Mouse (Mus musculus): Measurements from ENCODE around the gene Traf5. TPM values are rescaled to one million over a fixed set of nuclear protein-coding genes. Genes with fewer than 3 reads are reported as not detected.

Gene Traf5
- polyA plus RNA-seq (2012): 1.0 and 1.2 TPM in 2 replicates

DNA sequence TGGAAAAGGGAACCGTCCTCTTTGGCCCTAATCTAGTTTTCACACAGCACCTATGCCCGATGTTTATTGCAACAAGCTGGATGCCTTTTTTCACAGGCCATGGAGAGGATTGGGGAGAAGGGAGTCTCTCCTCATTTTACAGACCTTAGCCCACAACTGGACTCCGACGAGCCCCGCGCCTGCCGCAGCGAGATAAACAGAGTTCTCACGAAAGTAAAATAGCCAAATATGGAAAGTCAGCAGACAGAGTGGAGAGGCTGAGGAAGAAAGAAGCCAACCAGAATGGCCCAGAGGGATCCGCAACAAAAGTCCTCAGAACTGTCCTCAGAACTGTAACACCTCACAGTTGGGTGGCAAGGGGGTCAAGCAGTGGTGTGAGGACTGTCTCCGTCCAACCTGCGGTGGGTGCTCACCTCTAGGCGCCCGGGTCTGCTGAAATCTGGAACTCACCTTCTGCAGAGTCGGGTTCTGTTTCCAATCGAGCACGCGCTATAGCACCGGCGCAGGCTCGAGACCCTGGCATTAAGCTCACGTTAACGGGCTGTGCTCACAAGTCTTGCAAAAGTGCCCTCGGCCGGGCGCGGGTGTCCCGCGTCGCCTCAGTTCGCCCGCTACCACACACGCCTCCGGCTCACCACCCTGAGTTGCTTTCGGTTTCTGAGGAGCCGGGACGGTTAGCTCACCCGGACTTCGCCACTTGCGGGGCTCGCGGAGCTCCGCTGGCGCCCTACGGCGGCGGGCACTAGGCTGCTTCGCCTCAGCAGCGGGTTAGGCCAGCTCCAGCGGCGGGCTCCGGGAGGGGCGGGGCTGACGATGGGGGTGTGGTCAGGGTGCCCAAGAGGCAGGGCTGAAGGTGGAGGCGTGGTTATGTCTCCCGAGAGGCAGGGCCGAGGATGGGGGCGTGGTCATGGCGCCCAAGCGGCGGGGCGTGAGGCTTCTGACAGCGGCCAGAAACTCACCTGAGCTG is at the start of gene Traf5:
Gene Traf5, minus strand, starts transcription at position 754 of the 967 bp plus-strand sequence.
- no peak for TF ChIP-seq GATA1 (IDR thresholded peaks at IDR 0.05; ENCODE audit: low read length)

DNA sequence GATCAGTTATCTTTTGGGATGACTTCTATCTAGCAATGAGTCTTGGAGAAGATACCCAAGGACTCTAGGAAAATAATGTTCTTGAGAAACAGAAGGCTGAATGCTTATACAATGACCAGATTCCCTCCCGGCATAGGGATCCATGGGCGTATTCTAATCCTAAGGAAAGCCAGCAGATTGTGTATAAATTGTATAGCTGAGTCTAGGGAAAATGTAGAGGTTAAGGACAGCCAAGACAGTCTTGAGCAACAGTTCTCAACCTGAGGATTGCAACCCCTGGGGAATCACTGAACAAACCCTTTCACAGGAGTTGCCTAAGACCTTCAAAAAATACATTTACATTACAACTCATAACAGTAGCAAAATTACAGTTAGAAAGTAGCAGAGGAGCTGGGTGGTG is 48.0 kb upstream of the Traf5 start:
- TF ChIP-seq GATA1 (IDR thresholded peaks at IDR 0.05; ENCODE audit: low read length): no peak

DNA sequence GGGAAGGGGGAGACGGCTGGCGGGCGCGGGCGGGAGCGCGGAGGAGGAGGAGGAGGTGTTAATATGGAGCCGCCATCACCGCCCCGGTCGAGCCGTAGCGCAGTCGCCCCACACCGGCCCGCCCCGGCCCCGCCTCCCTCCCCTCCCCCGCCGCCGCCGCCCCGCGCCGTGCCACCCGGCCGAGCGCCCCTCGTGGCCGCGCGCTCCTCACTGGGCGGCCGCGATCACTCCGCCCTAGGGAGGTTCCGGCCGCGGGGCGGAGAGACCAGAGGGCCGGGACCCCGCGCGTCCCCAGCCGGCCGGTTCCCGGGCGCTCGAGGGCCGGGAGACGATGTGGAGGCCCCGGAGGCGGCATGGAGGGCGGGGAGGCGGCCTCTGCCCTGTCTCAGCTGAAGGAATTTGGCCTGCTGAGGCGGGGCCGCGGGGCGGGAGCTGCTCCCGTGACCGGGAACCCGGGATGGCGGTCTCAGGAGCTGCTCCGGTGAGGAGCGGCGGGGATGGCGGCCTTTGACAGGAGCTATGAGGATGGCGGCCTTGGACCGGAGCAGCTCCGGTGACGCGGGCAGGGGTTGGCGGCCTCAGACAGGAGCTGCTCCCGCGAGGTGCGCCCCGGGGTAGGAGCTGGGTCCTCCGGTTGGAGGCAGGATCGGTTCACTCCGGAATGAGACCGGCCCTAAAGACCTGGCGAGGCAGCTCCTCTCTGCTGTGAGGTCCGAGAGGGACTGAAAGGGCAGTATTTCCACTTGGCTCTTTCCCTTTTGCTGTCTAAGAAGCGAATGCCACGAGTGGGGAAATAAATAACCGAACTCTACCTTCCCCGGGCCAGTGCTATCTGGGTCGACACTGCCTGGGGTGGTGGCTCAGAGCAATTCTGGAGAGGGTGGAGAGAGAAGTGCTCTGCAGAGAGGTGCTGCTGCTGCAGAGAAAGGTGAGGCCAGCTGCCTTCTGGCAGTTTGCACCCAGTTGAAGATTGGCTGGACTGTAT is 45.9 kb upstream of the Traf5 start, which contains the start of gene Rcor3:
Gene Rcor3, minus strand, starts transcription at position 137 of the 985 bp plus-strand sequence.
- no peak for TF ChIP-seq GATA1 (IDR thresholded peaks at IDR 0.05; ENCODE audit: low read length)

GRCm38 (mm10) chr1:192137291-192137925 is 45.0 kb upstream of the Traf5 start:
- TF ChIP-seq GATA1 (IDR thresholded peaks at IDR 0.05; ENCODE audit: low read length): no peak

- TF ChIP-seq GATA1 (IDR thresholded peaks at IDR 0.05; ENCODE audit: low read length): no peak
These were observed 44.4 kb upstream of the Traf5 start for GRCm38 (mm10) chr1:192136561-192137290.

DNA sequence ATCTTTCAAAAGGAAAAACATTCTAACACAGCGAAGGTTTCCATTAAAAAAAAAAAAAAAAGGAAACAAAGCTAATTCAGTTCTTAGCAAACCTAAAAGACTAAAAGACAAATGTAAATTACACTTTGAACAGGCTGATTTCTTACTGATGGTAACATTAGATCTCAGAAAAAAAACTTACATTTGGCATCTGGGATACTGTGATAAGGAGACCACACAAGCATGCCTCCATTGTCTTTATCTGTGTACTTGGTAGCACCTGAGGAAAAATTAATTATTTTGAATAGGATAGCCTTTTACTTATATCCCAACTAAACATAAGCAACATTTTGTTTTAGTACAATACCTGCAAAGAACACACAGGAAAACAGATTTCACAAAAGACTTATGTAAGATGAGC is 37.8 kb upstream of the Traf5 start:
- no peak for TF ChIP-seq GATA1 (IDR thresholded peaks at IDR 0.05; ENCODE audit: low read length)

GRCm38 (mm10) chr1:192128343-192128742 is 36.0 kb upstream of the Traf5 start:
- TF ChIP-seq GATA1 (IDR thresholded peaks at IDR 0.05; ENCODE audit: low read length): peak; percentile 75

GRCm38 (mm10) chr1:192125761-192126160 is 33.4 kb upstream of the Traf5 start:
- TF ChIP-seq GATA1 (IDR thresholded peaks at IDR 0.05; ENCODE audit: low read length): no peak

DNA sequence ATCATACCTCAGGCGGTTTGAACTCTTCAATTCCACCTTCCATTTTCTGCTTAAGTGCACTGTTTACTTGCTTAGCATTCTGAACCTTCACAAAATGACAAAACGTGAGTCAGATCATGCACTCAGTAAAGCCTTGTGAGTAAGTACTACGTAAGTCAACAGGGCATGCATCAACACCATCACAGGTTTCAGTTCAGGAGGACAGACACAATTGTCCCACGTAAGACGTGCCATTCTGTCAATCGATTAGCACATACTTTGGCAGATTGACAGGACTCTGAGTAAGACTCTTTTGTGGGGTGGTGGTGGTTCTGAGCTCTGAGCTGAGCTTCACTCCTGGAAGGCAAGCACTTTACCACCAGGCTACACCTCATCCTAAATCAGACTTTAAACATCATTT is 23.9 kb upstream of the Traf5 start:
- TF ChIP-seq GATA1 (IDR thresholded peaks at IDR 0.05; ENCODE audit: low read length): no peak

DNA sequence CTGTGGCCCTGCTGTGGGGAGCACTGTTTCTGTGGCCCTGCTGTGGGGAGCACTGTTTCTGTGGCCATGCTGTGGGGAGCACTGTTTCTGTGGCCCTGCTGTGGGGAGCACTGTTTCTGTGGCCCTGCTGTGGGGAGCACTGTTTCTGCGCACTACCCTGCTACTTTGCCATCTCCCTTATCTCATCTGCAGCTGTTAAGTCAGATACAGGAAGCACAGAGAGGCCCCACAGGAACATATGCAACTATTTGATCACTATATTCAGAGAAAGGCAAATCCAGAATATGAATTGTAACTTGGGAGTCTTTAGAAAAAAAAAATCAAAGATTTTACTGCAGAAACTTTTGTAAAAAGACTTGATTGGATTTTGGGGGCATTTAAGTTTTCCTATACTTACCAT is 23.0 kb upstream of the Traf5 start:
- TF ChIP-seq GATA1 (IDR thresholded peaks at IDR 0.05; ENCODE audit: low read length): no peak

DNA sequence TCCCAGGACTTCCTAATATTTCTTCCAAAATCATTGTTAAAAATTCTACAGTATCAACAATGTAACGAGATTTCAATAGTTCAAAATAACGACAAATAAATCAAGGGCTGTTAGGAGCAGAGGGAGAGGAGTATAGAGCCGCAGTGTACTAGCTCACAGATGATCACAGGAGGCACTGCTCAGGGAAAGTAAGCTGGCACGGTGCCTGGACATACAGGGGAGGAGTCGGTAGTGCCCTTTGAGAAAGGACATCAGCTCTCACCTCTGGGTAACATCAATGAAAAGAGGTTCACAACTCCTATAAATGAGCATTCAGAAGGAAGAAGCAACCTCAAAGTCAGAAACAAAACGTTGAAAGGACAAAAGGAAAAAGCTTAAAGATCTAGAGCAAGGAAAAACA is 16.8 kb upstream of the Traf5 start:
- TF ChIP-seq GATA1 (IDR thresholded peaks at IDR 0.05; ENCODE audit: low read length): no peak

DNA sequence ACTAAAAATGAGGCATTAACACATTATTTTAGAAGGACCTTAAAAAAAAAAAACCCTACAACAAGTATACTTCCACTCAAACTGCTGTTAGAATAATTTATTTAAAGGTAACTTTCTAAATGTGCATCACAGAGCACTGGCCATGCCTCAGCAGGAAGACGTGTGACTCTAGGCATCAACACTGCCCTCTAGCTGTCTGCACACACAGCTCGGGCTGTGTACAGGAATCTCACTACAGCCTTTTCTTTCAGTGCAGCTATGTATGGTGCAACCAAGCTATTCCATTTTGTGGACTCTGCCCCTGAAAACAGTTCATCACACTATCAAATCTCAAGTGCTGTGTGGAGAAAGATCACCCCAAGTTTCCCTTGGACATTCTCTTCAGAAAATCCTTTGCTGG is 15.0 kb upstream of the Traf5 start:
- no peak for TF ChIP-seq GATA1 (IDR thresholded peaks at IDR 0.05; ENCODE audit: low read length)

- TF ChIP-seq GATA1 (IDR thresholded peaks at IDR 0.05; ENCODE audit: low read length): no peak
These were observed 13.6 kb upstream of the Traf5 start for GRCm38 (mm10) chr1:192105902-192106389.

- no peak for TF ChIP-seq GATA1 (IDR thresholded peaks at IDR 0.05; ENCODE audit: low read length)
These were observed 11.7 kb upstream of the Traf5 start for GRCm38 (mm10) chr1:192104021-192104420.

All from G1E-ER4 (cell line).